Mouse (Mus musculus) C2C12 (cell line): ENCODE results near the gene Nrg3. TPM values are rescaled to one million over a fixed set of nuclear protein-coding genes. Genes with fewer than 3 reads are reported as not detected.

Source experiments
- H3K27me3 ChIP-seq: one replicate; pipeline ENCODE4 v1.6.1; 2011; ENCODE audit not compliant: control insufficient read depth, insufficient read depth, insufficient read length
- H3K36me3 ChIP-seq: one replicate; pipeline ENCODE4 v1.6.1; 2011; ENCODE audit not compliant: control insufficient read depth, insufficient read depth
- H3K4me3 ChIP-seq: one replicate; pipeline ENCODE4 v1.5.1; 2011; ENCODE audit warnings: mild to moderate bottlenecking, control low read depth; ENCODE audit not compliant: poor library complexity, insufficient read depth, severe bottlenecking
- H3K79me2 ChIP-seq: one replicate; pipeline ENCODE4 v1.6.1; 2011; ENCODE audit not compliant: control insufficient read depth, insufficient read depth
- H3K79me3 ChIP-seq: one replicate; pipeline ENCODE4 v1.6.1; 2011; ENCODE audit warnings: low read depth, control low read depth
- H3ac ChIP-seq: one replicate; pipeline ENCODE3; 2011; ENCODE audit warnings: low read depth; ENCODE audit not compliant: control insufficient read depth, insufficient read length
- CEBPB ChIP-seq: IDR thresholded peaks from one replicate; pipeline ENCODE4 v1.6.1; 2011; ENCODE audit warnings: low read depth, mild to moderate bottlenecking, control low read depth, moderate library complexity
- CTCF ChIP-seq: IDR thresholded peaks from one replicate; pipeline ENCODE4 v1.5.1; 2011; ENCODE audit not compliant: control insufficient read depth, insufficient read depth, insufficient read length
- FOSL1 ChIP-seq: IDR thresholded peaks from one replicate; pipeline ENCODE4 v1.8.0; 2011; ENCODE audit warnings: mild to moderate bottlenecking, low read length; ENCODE audit not compliant: poor library complexity, insufficient read depth, severe bottlenecking
- MAX ChIP-seq: IDR thresholded peaks from one replicate; pipeline ENCODE4 v1.6.1; 2011; ENCODE audit warnings: mild to moderate bottlenecking, control low read depth
- MYOD1 ChIP-seq: IDR thresholded peaks from one replicate; pipeline ENCODE4 v1.6.1; 2011; ENCODE audit warnings: low read depth; ENCODE audit not compliant: control insufficient read depth, insufficient read length
- MYOG ChIP-seq: IDR thresholded peaks from one replicate; pipeline ENCODE4 v1.6.1; 2011; ENCODE audit not compliant: control insufficient read depth, insufficient read length; ENCODE audit errors: extremely low read depth
- USF1 ChIP-seq: IDR thresholded peaks from one replicate; pipeline ENCODE4 v1.6.1; 2011; ENCODE audit warnings: low read depth, mild to moderate bottlenecking, control low read depth, moderate library complexity
- polyA plus RNA-seq: library from polyadenylated mRNA; unstranded; fragments of >200 nt; fragmentation: generic; extraction: Trizol; gene quantifications from one replicate; pipeline ENCODE4 v1.2.1, GENCODE M21; 2012; ENCODE audit warnings: missing spikeins

Gene Nrg3
- polyA plus RNA-seq, 1 experiment: not detected

DNA sequence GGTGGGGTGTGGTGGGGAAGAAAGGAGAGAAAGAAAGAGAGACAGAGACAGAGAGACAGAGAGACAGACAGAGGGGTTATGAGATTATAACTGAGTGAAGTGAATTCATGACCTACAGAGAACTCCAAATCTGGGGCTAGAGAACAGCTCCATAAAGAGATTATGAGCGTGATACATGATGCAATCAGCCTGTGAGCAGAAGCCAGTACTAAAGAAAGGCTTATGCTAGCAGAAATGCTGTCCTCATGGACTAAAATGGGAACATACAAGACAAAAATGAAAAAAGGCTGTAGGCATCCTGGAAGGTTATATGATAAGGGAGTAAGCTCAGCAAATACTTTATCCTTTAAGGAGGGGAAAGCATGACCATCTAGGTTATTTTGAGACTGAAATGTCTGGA, 99.7 kb downstream of the Nrg3 start:
- no peak for TF ChIP-seq CEBPB
- H3K4me3 ChIP-seq: no peak overlapping the region
- H3K79me2 ChIP-seq: no peaks in the 10 kb centered on the region
- H3ac ChIP-seq: no peak overlapping the region
- H3K27me3 ChIP-seq: no peaks in the 10 kb centered on the region
- H3K79me3 ChIP-seq: no peaks in the 10 kb centered on the region
- no peaks in the 10 kb centered on the region for H3K36me3 ChIP-seq

DNA sequence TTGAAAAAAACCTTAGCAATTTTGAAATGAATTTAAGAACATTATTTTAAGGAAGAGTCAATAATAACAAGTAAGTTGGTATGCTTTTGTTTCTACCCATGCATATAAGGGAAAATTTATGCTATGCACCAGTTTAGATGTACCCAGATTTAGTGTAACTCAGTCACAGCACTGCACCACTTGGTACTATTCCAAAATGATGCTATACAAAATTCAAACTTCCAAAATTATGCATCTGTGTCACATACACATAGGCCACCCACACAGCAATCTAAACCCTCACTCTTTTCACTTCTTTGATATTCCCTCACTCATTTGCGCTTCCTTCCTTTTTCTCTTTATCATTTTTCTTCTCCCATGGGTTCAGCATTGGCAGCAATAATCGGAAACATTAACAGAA, 116.6 kb downstream of the Nrg3 start:
- Histone ChIP-seq H3K79me3 (no peaks in the 10 kb centered on the region), H3ac (no peak overlapping the region), H3K4me3 (no peak overlapping the region), H3K36me3 (no peaks in the 10 kb centered on the region), H3K27me3 (no peaks in the 10 kb centered on the region), H3K79me2 (no peaks in the 10 kb centered on the region)
- TF ChIP-seq MYOG (no peak), CTCF (no peak), FOSL1 (no peak), CEBPB (no peak), MAX (no peak), MYOD1 (no peak), USF1 (no peak)

DNA sequence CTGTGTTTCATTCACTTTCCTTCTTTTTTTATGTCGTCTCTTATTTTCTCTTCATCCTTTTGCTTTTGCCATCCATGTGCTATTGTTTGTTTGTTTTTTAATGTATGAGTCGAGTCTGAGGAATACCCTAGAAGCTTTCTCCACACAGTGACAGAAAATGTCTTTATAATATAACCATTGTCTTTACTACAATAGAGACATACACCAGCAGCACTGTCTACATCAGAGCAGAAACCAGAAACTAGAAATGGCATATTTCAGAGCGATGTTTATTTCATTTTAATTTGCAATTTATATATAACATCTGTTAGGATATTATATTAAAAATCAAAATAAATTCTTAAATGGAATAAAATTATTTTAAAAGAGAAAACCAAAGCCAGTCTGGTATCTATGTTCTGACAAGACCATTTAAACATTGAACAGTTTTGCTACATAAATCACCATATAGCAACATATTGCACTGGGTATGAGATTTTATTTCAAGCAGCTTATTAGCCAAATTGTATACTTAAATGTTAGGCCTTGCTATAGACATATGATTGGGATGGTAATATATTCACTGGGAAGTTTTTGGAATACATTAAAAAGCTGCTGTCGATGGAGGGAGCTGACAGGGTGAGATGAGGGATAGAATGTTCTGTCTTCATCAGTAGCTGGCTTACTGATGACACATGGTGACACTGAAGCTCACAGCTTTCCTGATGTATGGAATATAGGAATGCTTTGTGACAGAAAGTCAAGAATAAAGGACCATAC, 120.7 kb downstream of the Nrg3 start:
- H3K79me3 ChIP-seq: no peaks in the 10 kb centered on the region
- no peak overlapping the region for H3K4me3 ChIP-seq
- TF ChIP-seq MAX: no peak
- no peak for TF ChIP-seq FOSL1
- no peak for TF ChIP-seq MYOD1
- TF ChIP-seq MYOG: no peak
- no peak for TF ChIP-seq CTCF
- no peak for TF ChIP-seq USF1
- TF ChIP-seq CEBPB: no peak
- H3K79me2 ChIP-seq: no peaks in the 10 kb centered on the region
- no peaks in the 10 kb centered on the region for H3K36me3 ChIP-seq
- no peak overlapping the region for H3ac ChIP-seq
- H3K27me3 ChIP-seq: no peaks in the 10 kb centered on the region

GRCm38 (mm10) chr14:39317424-39318110, 155.3 kb downstream of the Nrg3 start:
- Histone ChIP-seq H3K27me3 (no peaks in the 10 kb centered on the region), H3ac (no peak overlapping the region), H3K36me3 (no peaks in the 10 kb centered on the region), H3K79me2 (no peaks in the 10 kb centered on the region), H3K4me3 (no peak overlapping the region), H3K79me3 (no peaks in the 10 kb centered on the region)
- TF ChIP-seq MAX (no peak), MYOD1 (no peak), CTCF (no peak), MYOG (no peak), USF1 (no peak), FOSL1 (no peak), CEBPB (no peak)

- Histone ChIP-seq H3K36me3 (no peaks in the 10 kb centered on the region), H3K79me3 (no peaks in the 10 kb centered on the region), H3ac (no peak overlapping the region), H3K79me2 (no peaks in the 10 kb centered on the region), H3K27me3 (no peaks in the 10 kb centered on the region), H3K4me3 (no peak overlapping the region)
- TF ChIP-seq CTCF (no peak), MYOD1 (no peak), USF1 (no peak), FOSL1 (no peak), CEBPB (no peak), MAX (no peak), MYOG (no peak)
These were observed 158.8 kb downstream of the Nrg3 start for GRCm38 (mm10) chr14:39314111-39314510.
